Mouse (Mus musculus) lung, adult 2 months (tissue): Measurements from ENCODE around the gene Banp.

Source experiments
- CTCF ChIP-seq: fragments of 200-500 bp; IDR thresholded peaks from 2 replicates; pipeline ENCODE4 v1.5.1; 2011; ENCODE audit warnings: mild to moderate bottlenecking, low read length, control low read depth; ENCODE audit not compliant: insufficient read depth
- POLR2A ChIP-seq: fragments of 200-500 bp; IDR thresholded peaks from 2 replicates; pipeline ENCODE4 v1.6.1; 2011; ENCODE audit warnings: low read depth, mild to moderate bottlenecking, control low read depth, low read length, borderline replicate concordance; ENCODE audit errors: extremely low read depth

- TF ChIP-seq CTCF (no peak), POLR2A (no peak)
Measured at GRCm38 (mm10) chr8:122004131-122004530, 54.6 kb downstream of the Banp start.
